Mouse (Mus musculus) CD4-positive naive resting alpha-beta T cell, adult 76 days (primary cell): Measurements from ENCODE around the gene Lemd1. TPM values are rescaled to one million over a fixed set of nuclear protein-coding genes. Genes with fewer than 3 reads are reported as not detected.

Source experiments
- total RNA-seq: library from RNA; stranded (reverse); gene quantifications from one replicate; pipeline ENCODE4 v1.2.4, GENCODE M21; 2023

Gene Lemd1
- total RNA-seq, result not detected

GRCm38 (mm10) chr1:132191093-132191785 lies at the start of gene Lemd1, which contains the start of gene AC124108.1:
TSS of gene Lemd1 (plus strand) at chr1:132191431.
TSS of gene AC124108.1 (plus strand) at chr1:132191457.

GRCm38 (mm10) chr1:132229667-132230066 lies 38.4 kb downstream of the Lemd1 start, which contains the start of gene Gm10188:
TSS of gene Gm10188 (minus strand) at chr1:132229767.

GRCm38 (mm10) chr1:132298425-132298800 lies 107.2 kb downstream of the Lemd1 start, which contains the start of gene Klhdc8a:
TSS of gene Klhdc8a (plus strand) at chr1:132298626.

Other genes with a start within 250 kb of the Lemd1 start
- 1.1 TPM for gene Slc45a3, start 228.5 kb upstream of the Lemd1 start, total RNA-seq
- gene Elk4, start 183.8 kb upstream of the Lemd1 start, total RNA-seq, result 342 TPM
- 0.23 TPM for gene Mfsd4a, start 123.4 kb upstream of the Lemd1 start, total RNA-seq
- not detected for gene Cdk18, start 51.7 kb upstream of the Lemd1 start, total RNA-seq
- not detected for gene AC124108.1, start within 50 bp of the Lemd1 start, total RNA-seq
- not detected for gene Gm10188, start 38.3 kb downstream of the Lemd1 start, total RNA-seq
- not detected for gene Klhdc8a, start 107.2 kb downstream of the Lemd1 start, total RNA-seq
- 18.3 TPM for gene Nuak2, start 124.7 kb downstream of the Lemd1 start, total RNA-seq
- 5.0 TPM for gene Tmcc2, start 199.8 kb downstream of the Lemd1 start, total RNA-seq
- gene Dstyk, start 226.1 kb downstream of the Lemd1 start, total RNA-seq, result 17.1 TPM